Mouse (Mus musculus) CH12.LX (cell line): ENCODE measurements at regions not wholly inside any gene's neighbourhood (a gene's known extent, or its start where the extent isn't known, plus 50 kb on each side); places are given as distances from the start of the nearest gene placed in this dataset.

Experiments
- BHLHE40 ChIP-seq: IDR thresholded peaks from 2 replicates; pipeline ENCODE4 v1.6.1; 2011; ENCODE audit warnings: mild to moderate bottlenecking, low read depth, low read length, improper control_type of control experiment
- CHD1 ChIP-seq: IDR thresholded peaks from 2 replicates; pipeline ENCODE4 v1.6.1; 2012; ENCODE audit warnings: low read depth, low read length, improper control_type of control experiment, inconsistent platforms
- CHD2 ChIP-seq: IDR thresholded peaks from 2 replicates; pipeline ENCODE4 v1.6.1; 2011; ENCODE audit warnings: low read length, improper control_type of control experiment
- CTCF ChIP-seq, 2 experiments: IDR thresholded peaks in 1 of 2; conservative IDR thresholded peaks in 1 of 2; 2 replicates each; pipeline ENCODE4 v1.5.1; 2011 to 2012; ENCODE audit warnings: low read depth in 2 of 2, low read length in 2 of 2, improper control_type of control experiment in 1 of 2, inconsistent platforms in 1 of 2, mild to moderate bottlenecking in 1 of 2, moderate library complexity in 1 of 2
- EP300 ChIP-seq: IDR thresholded peaks from 2 replicates; pipeline ENCODE4 v1.6.1; 2011; ENCODE audit warnings: low read length, improper control_type of control experiment
- ETS1 ChIP-seq: conservative IDR thresholded peaks from 2 replicates; pipeline ENCODE4 v1.6.1; 2012; ENCODE audit warnings: low read depth, mild to moderate bottlenecking, inconsistent platforms, low read length, improper control_type of control experiment, moderate library complexity
- IRF4 ChIP-seq: IDR thresholded peaks from 2 replicates; pipeline ENCODE4 v1.6.1; 2014; ENCODE audit warnings: low read depth, mild to moderate bottlenecking, inconsistent platforms, low read length, improper control_type of control experiment
- JUN ChIP-seq: IDR thresholded peaks from 2 replicates; pipeline ENCODE4 v1.6.1; 2011; ENCODE audit warnings: low read depth, mild to moderate bottlenecking, low read length, improper control_type of control experiment, moderate library complexity; ENCODE audit not compliant: insufficient read depth
- MAFK ChIP-seq: IDR thresholded peaks from 2 replicates; pipeline ENCODE4 v1.6.1; 2011; ENCODE audit warnings: low read length, improper control_type of control experiment; ENCODE audit not compliant: insufficient replicate concordance
- POLR2A ChIP-seq: IDR thresholded peaks from 2 replicates; pipeline ENCODE4 v1.6.1; 2011; ENCODE audit warnings: low read depth, mild to moderate bottlenecking, improper control_type of control experiment, low read length
- SIN3A ChIP-seq: IDR thresholded peaks from 2 replicates; pipeline ENCODE4 v1.6.1; 2012; ENCODE audit warnings: low read length, improper control_type of control experiment, inconsistent platforms
- USF1 ChIP-seq: IDR thresholded peaks from 2 replicates; pipeline ENCODE4 v1.6.1; 2014; ENCODE audit warnings: low read depth, mild to moderate bottlenecking, inconsistent platforms, low read length, improper control_type of control experiment

DNA sequence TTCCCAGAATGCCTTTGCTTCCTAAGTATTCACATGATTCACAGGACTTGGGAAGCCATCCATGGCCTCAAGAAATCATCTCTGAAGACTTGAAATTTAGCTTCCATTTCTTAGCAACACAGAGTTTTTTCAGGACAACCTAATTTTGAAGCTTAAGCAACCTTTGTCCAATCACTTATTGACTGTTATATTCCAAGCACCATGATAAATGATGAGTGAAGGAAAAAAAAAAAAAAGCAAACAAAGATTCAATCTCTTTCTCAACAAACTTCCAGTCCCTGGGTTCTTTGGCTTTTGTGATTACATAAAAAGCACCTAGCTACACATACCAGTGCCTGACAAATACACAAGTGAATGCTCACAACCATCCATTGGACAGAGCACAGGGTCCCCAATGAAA, 169.4 kb upstream of the Lpp start:
- TF ChIP-seq MAFK (no peak), JUN (no peak), CTCF (conservative IDR thresholded peaks at IDR 0.05 in 1 of 2, IDR thresholded peaks at IDR 0.05 in 1 of 2; ENCODE audit: low read depth in 2 of 2, low read length in 2 of 2) (no peak), SIN3A (no peak), POLR2A (no peak), USF1 (no peak), ETS1 (no peak), CHD1 (no peak), IRF4 (no peak), BHLHE40 (no peak), CHD2 (no peak), EP300 (no peak)
